8 mouse cellular contexts compared by ENCODE assay signal in genomic region chr7:46838104-46838671, GRCm38 (mm10). TPM values are rescaled to one million over a fixed set of nuclear protein-coding genes. Genes with fewer than 3 reads are reported as not detected.
DNase-seq lines count a peak whose midpoint lies in the region; ATAC-seq lines count a peak whose summit lies in the region.

No protein-coding gene starts in this region.

- H3K27me3 ChIP-seq in megakaryocyte, embryonic 14.5 days (replicated peaks): no peaks in the 10 kb centered on the region
- no peaks in the 10 kb centered on the region for H3K27me3 ChIP-seq in embryonic facial prominence, embryonic 11.5 days (ENCODE audit: control insufficient read depth, insufficient read depth, low read length)
- no peaks in the 10 kb centered on the region for H3K27me3 ChIP-seq in heart, embryonic 12.5 days (replicated peaks)

- H3K9ac ChIP-seq in embryonic facial prominence, embryonic 11.5 days (replicated peaks; ENCODE audit: low read length): peak overlapping the region; percentile 39; the same call in 1 of the 2 replicates
- H3K9ac ChIP-seq in heart, embryonic 12.5 days: peak overlapping the region; percentile 57

- no peaks in the 10 kb centered on the region for H3K36me3 ChIP-seq in megakaryocyte, embryonic 14.5 days (replicated peaks; ENCODE audit: low read length)
- no peaks in the 10 kb centered on the region for H3K36me3 ChIP-seq in embryonic facial prominence, embryonic 11.5 days (replicated peaks; ENCODE audit: control insufficient read depth, insufficient read depth, low read depth, low read length)
- no peaks in the 10 kb centered on the region for H3K36me3 ChIP-seq in heart, embryonic 12.5 days

- 5% methylated on average over 8 of the region's 9 CpGs for WGBS in embryonic facial prominence, embryonic 11.5 days
- WGBS in heart, embryonic 12.5 days: 9% methylated on average over 9 of the region's 9 CpGs

- H3K4me3 ChIP-seq in megakaryocyte, embryonic 14.5 days (replicated peaks): peak overlapping the region; percentile 88
- H3K4me3 ChIP-seq in embryonic facial prominence, embryonic 11.5 days (ENCODE audit: low read depth, low read length): no peak overlapping the region
- no peak overlapping the region for H3K4me3 ChIP-seq in heart, embryonic 12.5 days

- peaks cover 100% of the 10 kb centered on the region for H3K4me1 ChIP-seq in megakaryocyte, embryonic 14.5 days
- peaks cover 2% of the 10 kb centered on the region for H3K4me1 ChIP-seq in embryonic facial prominence, embryonic 11.5 days (ENCODE audit: control insufficient read depth, insufficient read depth, low read length)
- peaks cover 52% of the 10 kb centered on the region for H3K4me1 ChIP-seq in heart, embryonic 12.5 days (replicated peaks)

- H3K4me2 ChIP-seq in embryonic facial prominence, embryonic 11.5 days (ENCODE audit: low read depth, low read length): no peak overlapping the region; the same call in 1 of the 2 replicates
- H3K4me2 ChIP-seq in heart, embryonic 12.5 days: peak overlapping the region; percentile 23

- peak; percentile 62 for DNase-seq in embryonic facial prominence, embryonic 11.5 days (ENCODE audit: low spot score)
- DNase-seq in kidney, adult 8-10 months: peak; percentile 62 to 74
- peak; percentile 50 to 66 for DNase-seq in lung, adult 18-20 months
- DNase-seq in ovary, postnatal 14 days (ENCODE audit: low spot score): peak; percentile 44
- DNase-seq in layer of hippocampus, postnatal 25 days (ENCODE audit: extremely low spot score in 1 of 2, low spot score in 1 of 2): no peak

- no peak overlapping the region for H3K27ac ChIP-seq in embryonic facial prominence, embryonic 11.5 days (replicated peaks; ENCODE audit: low read depth, low read length)
- H3K27ac ChIP-seq in heart, embryonic 12.5 days (ENCODE audit: poor library complexity, severe bottlenecking): peak overlapping the region; percentile 59

- ATAC-seq in megakaryocyte, adult 5-6 weeks (ENCODE audit: poor library complexity, severe bottlenecking): no peak
- no peak for ATAC-seq in embryonic facial prominence, embryonic 11.5 days (replicated peaks; ENCODE audit: insufficient number of reproducible peaks, low FRiP score, low TSS enrichment, low read depth)
- peak; percentile 72; the same call in 1 of the 2 replicates for ATAC-seq in heart, embryonic 12.5 days (ENCODE audit: insufficient number of reproducible peaks, low FRiP score)

- H3K9me3 ChIP-seq in megakaryocyte, embryonic 14.5 days: no peaks in the 10 kb centered on the region
- no peaks in the 10 kb centered on the region for H3K9me3 ChIP-seq in embryonic facial prominence, embryonic 11.5 days (replicated peaks; ENCODE audit: control insufficient read depth, low read length)
- H3K9me3 ChIP-seq in heart, embryonic 12.5 days (replicated peaks): no peaks in the 10 kb centered on the region

RNA-seq across cellular contexts. Expression of gene Ldha, which starts 3.1 kb away (rescaled TPM):
- 1,655 and 1,832 TPM in 2 replicates for polyA plus RNA-seq in megakaryocyte, embryonic 14.5 days (2012; ENCODE audit: insufficient read depth, low replicate concordance)
- total RNA-seq in megakaryocyte, adult 5-6 weeks (2015): 278 and 286 TPM in 2 replicates
- total RNA-seq in megakaryocyte, adult 5-6 weeks (2017): 212 and 223 TPM in 2 replicates
- 1,561 and 1,765 TPM in 2 replicates for polyA plus RNA-seq in embryonic facial prominence, embryonic 11.5 days (2014; fragmentation: Nextera tagmentation; extraction: Ambion mirVana)
- 2,859 and 2,900 TPM in 2 replicates for polyA plus RNA-seq in heart, embryonic 12.5 days (2016; fragmentation: Nextera tagmentation; extraction: Ambion mirVana)
- total RNA-seq in layer of hippocampus, postnatal 25 days (2021): 100 to 1,000 TPM; 303 to 347 TPM

RNA-seq across cellular contexts. Expression of gene Ldhc, which starts 22.8 kb away (rescaled TPM):
- 0.35 TPM in 1 of 2 replicates, not detected in the other for polyA plus RNA-seq in megakaryocyte, embryonic 14.5 days (2012; ENCODE audit: insufficient read depth, low replicate concordance)
- total RNA-seq in megakaryocyte, adult 5-6 weeks (2015): 2.3 and 2.9 TPM in 2 replicates
- 1.0 TPM in 1 of 2 replicates, not detected in the other for total RNA-seq in megakaryocyte, adult 5-6 weeks (2017)
- 0.26 TPM in 1 of 2 replicates, not detected in the other for polyA plus RNA-seq in embryonic facial prominence, embryonic 11.5 days (2014; fragmentation: Nextera tagmentation; extraction: Ambion mirVana)
- polyA plus RNA-seq in heart, embryonic 12.5 days (2016; fragmentation: Nextera tagmentation; extraction: Ambion mirVana): not detected in 2 replicates
- not detected for total RNA-seq in layer of hippocampus, postnatal 25 days (2021)

RNA-seq across cellular contexts. Expression of gene Gtf2h1, which starts 42.3 kb away (rescaled TPM):
- polyA plus RNA-seq in megakaryocyte, embryonic 14.5 days (2012; ENCODE audit: insufficient read depth, low replicate concordance): 14.5 and 19.9 TPM in 2 replicates
- 36.6 and 40.0 TPM in 2 replicates for total RNA-seq in megakaryocyte, adult 5-6 weeks (2015)
- total RNA-seq in megakaryocyte, adult 5-6 weeks (2017): 70.2 and 74.8 TPM in 2 replicates
- 60.2 and 64.0 TPM in 2 replicates for polyA plus RNA-seq in embryonic facial prominence, embryonic 11.5 days (2014; fragmentation: Nextera tagmentation; extraction: Ambion mirVana)
- polyA plus RNA-seq in heart, embryonic 12.5 days (2016; fragmentation: Nextera tagmentation; extraction: Ambion mirVana): 32.5 and 33.1 TPM in 2 replicates
- total RNA-seq in layer of hippocampus, postnatal 25 days (2021): 10 to 100 TPM; 38.8 to 39.9 TPM

RNA-seq across cellular contexts. Expression of gene Hps5, which starts 42.3 kb away (rescaled TPM):
- 0.49 and 1.0 TPM in 2 replicates for polyA plus RNA-seq in megakaryocyte, embryonic 14.5 days (2012; ENCODE audit: insufficient read depth, low replicate concordance)
- 26.0 and 27.1 TPM in 2 replicates for total RNA-seq in megakaryocyte, adult 5-6 weeks (2015)
- total RNA-seq in megakaryocyte, adult 5-6 weeks (2017): 58.8 and 61.3 TPM in 2 replicates
- 14.8 and 18.8 TPM in 2 replicates for polyA plus RNA-seq in embryonic facial prominence, embryonic 11.5 days (2014; fragmentation: Nextera tagmentation; extraction: Ambion mirVana)
- 16.4 and 17.4 TPM in 2 replicates for polyA plus RNA-seq in heart, embryonic 12.5 days (2016; fragmentation: Nextera tagmentation; extraction: Ambion mirVana)
- total RNA-seq in layer of hippocampus, postnatal 25 days (2021): 10 to 100 TPM; 12.2 to 18.4 TPM

Comparison
In these comparisons a context has a peak if more than half of its experiments do, and no peak if none do; other contexts are left out.
1. DNase-seq: peak in embryonic facial prominence, embryonic 11.5 days (single experiment), kidney, adult 8-10 months (2 of 2), lung, adult 18-20 months (2 of 2) and ovary, postnatal 14 days (single experiment); none in layer of hippocampus, postnatal 25 days (0 of 2).